Mouse (Mus musculus): Measurements from ENCODE around the gene Aven.

- TF ChIP-seq EP300 (IDR thresholded peaks at IDR 0.05; ENCODE audit: low read depth): no peak
- no peak for TF ChIP-seq CTCF (IDR thresholded peaks at IDR 0.05; ENCODE audit: low read depth)
These were observed 936 bp downstream of the Aven start for GRCm38 (mm10) chr2:112493539-112494260.

Data from heart, postnatal 0 days (tissue).